Mouse (Mus musculus): ENCODE results near the gene Ccnq. TPM values are rescaled to one million over a fixed set of nuclear protein-coding genes. Genes with fewer than 3 reads are reported as not detected.

Ccnq gene
- polyA plus RNA-seq, 1 experiment from 2014 or later = 52.3 TPM

DNA sequence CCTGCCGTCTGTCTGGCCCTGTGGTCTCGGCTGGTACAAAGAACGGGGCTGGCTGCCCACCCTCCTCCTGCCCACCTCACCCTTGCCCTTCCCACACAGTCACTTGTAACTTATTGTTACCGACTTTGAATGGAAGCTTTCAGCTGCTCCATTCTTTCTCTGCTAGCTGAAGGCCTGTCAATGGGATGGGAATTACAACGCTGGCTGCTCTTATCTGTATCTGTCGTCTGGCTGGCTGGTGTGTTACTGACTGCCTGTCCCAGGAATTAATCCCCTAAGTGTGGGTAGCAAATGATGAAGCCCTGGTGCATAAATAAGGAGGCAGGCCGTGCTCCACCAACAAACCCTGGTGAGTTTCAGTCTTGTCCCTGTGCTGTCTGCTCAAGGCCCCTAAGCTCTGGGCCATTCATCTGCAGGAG, 34.5 kb upstream of the Ccnq start:
- DNase-seq (ENCODE audit: low spot score) (no peak), ATAC-seq (replicated peaks; ENCODE audit: low FRiP score) (no peak)
- no peaks in the 10 kb centered on the region for H3K36me3 ChIP-seq (ENCODE audit: control insufficient read depth, insufficient read depth, low read length)
- H3K4me3 ChIP-seq (ENCODE audit: low read depth, low read length) = no peak overlapping the region
- no peak overlapping the region for H3K27ac ChIP-seq (ENCODE audit: low read depth, low read length)
- no peak overlapping the region for H3K9ac ChIP-seq (ENCODE audit: low read depth, low read length)
- H3K9me3 ChIP-seq (ENCODE audit: control insufficient read depth, low read length) = no peaks in the 10 kb centered on the region
- H3K27me3 ChIP-seq (replicated peaks; ENCODE audit: control insufficient read depth, insufficient read depth, low read length) = no peaks in the 10 kb centered on the region
- no peak overlapping the region for H3K4me2 ChIP-seq
- H3K4me1 ChIP-seq (replicated peaks; ENCODE audit: control insufficient read depth, insufficient read depth, low read length) = no peaks in the 10 kb centered on the region; the same call in 1 of the 2 replicates
- WGBS = 29% methylated on average over 7 of the region's 7 CpGs

DNA sequence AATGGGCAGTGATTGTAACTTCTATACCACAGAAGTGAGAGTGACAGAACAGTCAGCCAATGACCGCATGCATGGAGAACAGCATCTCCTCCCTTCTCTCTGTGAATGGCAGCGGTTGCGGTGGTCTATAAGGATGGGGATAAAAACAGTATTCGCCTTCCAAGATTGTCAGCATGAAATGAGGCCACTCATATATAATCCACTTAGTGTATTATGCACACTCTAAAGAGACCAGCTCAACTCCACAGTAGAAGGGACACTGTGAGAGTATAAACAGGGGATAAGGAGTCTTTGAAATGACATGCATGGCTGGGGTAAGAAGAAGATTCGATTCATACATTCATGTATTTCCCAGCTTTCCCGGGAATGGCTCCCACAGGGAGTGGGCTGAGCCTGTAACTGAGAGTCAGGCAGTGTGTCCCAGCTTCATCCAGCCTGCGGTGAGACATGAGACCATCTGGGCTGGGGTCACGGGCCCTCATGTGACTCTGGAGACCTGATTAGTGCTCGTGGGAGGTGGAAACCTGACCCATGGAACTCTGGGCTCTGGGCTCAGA, 31.3 kb upstream of the Ccnq start:
- H3K36me3 ChIP-seq (ENCODE audit: control insufficient read depth, insufficient read depth, low read length) = no peaks in the 10 kb centered on the region
- no peak for DNase-seq (ENCODE audit: low spot score)
- no peaks in the 10 kb centered on the region; the same call in 1 of the 2 replicates for H3K4me1 ChIP-seq (replicated peaks; ENCODE audit: control insufficient read depth, insufficient read depth, low read length)
- WGBS = 76% methylated on average over 9 of the region's 9 CpGs
- no peak overlapping the region for H3K9ac ChIP-seq (ENCODE audit: low read depth, low read length)
- no peak overlapping the region for H3K27ac ChIP-seq (ENCODE audit: low read depth, low read length)
- ATAC-seq (replicated peaks; ENCODE audit: low FRiP score) = no peak
- no peak overlapping the region for H3K4me2 ChIP-seq
- no peak overlapping the region for H3K4me3 ChIP-seq (ENCODE audit: low read depth, low read length)
- no peaks in the 10 kb centered on the region for H3K9me3 ChIP-seq (ENCODE audit: control insufficient read depth, low read length)
- H3K27me3 ChIP-seq (replicated peaks; ENCODE audit: control insufficient read depth, insufficient read depth, low read length) = no peaks in the 10 kb centered on the region

DNA sequence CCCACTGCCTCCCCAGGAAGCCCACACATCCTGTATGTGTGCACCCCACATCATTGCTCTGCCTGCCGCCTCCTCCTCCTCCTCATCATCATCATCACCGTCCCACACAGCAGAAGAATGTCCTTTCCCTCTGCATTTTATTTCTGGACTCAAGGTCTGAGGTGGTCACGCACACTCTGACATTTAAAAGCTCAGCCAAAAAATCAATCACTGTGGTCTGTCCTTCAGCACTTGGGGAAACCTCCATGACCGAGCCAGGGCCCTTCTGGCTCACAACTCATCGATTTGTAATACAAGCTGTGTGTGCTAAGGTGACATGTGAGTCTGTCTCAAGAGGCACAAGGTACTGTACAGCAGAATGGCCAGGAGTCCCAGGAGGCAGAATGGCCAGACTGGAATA, 30.8 kb upstream of the Ccnq start:
- Histone ChIP-seq H3K4me1 (replicated peaks; ENCODE audit: control insufficient read depth, insufficient read depth, low read length) (no peaks in the 10 kb centered on the region; the same call in 1 of the 2 replicates), H3K36me3 (ENCODE audit: control insufficient read depth, insufficient read depth, low read length) (no peaks in the 10 kb centered on the region), H3K9me3 (ENCODE audit: control insufficient read depth, low read length) (no peaks in the 10 kb centered on the region), H3K4me3 (ENCODE audit: low read depth, low read length) (no peak overlapping the region), H3K27ac (ENCODE audit: low read depth, low read length) (no peak overlapping the region), H3K27me3 (replicated peaks; ENCODE audit: control insufficient read depth, insufficient read depth, low read length) (no peaks in the 10 kb centered on the region), H3K4me2 (no peak overlapping the region), H3K9ac (ENCODE audit: low read depth, low read length) (no peak overlapping the region)
- 68% methylated on average over 5 of the region's 5 CpGs for WGBS
- ATAC-seq (replicated peaks; ENCODE audit: low FRiP score) = no peak
- DNase-seq (ENCODE audit: low spot score) = no peak

DNA sequence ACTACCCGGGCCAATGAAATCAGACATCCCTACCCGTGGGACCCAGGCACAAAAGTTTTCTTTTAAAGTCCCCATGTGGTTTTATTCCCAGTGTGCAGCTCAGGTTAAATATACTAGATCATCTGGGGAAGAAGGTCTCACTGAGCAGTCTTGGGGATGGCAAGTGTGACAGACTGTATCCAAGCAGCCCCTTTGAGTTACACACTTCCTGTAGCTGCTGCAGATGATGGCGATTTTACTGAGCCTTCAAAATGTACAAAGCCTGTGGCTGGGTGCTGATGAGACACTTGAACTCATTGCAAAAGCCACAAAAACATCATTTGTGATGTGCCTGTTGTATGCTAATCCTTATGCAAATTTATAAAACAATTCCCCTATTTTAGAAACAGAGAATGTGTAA, 29.0 kb upstream of the Ccnq start:
- Histone ChIP-seq H3K27ac (ENCODE audit: low read depth, low read length) (no peak overlapping the region), H3K9me3 (ENCODE audit: control insufficient read depth, low read length) (no peaks in the 10 kb centered on the region), H3K4me1 (replicated peaks; ENCODE audit: control insufficient read depth, insufficient read depth, low read length) (no peaks in the 10 kb centered on the region), H3K9ac (ENCODE audit: low read depth, low read length) (no peak overlapping the region), H3K36me3 (ENCODE audit: control insufficient read depth, insufficient read depth, low read length) (no peaks in the 10 kb centered on the region), H3K4me2 (no peak overlapping the region), H3K4me3 (ENCODE audit: low read depth, low read length) (no peak overlapping the region), H3K27me3 (replicated peaks; ENCODE audit: control insufficient read depth, insufficient read depth, low read length) (no peaks in the 10 kb centered on the region)
- WGBS = 77% methylated on average over 3 of the region's 3 CpGs
- DNase-seq (ENCODE audit: low spot score) (no peak), ATAC-seq (replicated peaks; ENCODE audit: low FRiP score) (no peak)

DNA sequence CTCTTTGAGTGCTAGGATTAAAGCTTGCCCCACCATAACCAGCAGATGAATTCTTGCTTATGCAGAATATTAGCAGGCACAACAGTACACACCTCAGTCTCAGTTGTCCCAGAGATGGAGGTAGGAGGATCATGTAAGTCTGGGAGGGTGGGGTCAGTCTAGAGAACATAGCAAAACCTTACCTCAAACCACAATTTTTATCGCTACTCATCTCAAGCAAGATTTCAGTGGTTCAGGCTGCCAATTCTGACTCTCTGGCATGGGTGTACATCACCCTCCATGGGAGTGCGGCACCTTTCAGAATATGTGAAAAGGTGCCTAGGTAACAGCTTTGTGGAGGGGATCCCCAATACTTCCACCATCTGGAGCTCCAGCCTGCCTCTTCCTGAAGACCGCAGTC, 28.5 kb upstream of the Ccnq start:
- Histone ChIP-seq H3K9ac (ENCODE audit: low read depth, low read length) (no peak overlapping the region), H3K36me3 (ENCODE audit: control insufficient read depth, insufficient read depth, low read length) (no peaks in the 10 kb centered on the region), H3K4me2 (no peak overlapping the region), H3K27ac (ENCODE audit: low read depth, low read length) (no peak overlapping the region), H3K4me3 (ENCODE audit: low read depth, low read length) (no peak overlapping the region), H3K9me3 (ENCODE audit: control insufficient read depth, low read length) (no peaks in the 10 kb centered on the region), H3K4me1 (replicated peaks; ENCODE audit: control insufficient read depth, insufficient read depth, low read length) (no peaks in the 10 kb centered on the region), H3K27me3 (replicated peaks; ENCODE audit: control insufficient read depth, insufficient read depth, low read length) (no peaks in the 10 kb centered on the region)
- WGBS = 85% methylated on average over 3 of the region's 3 CpGs
- DNase-seq (ENCODE audit: low spot score) = no peak
- no peak for ATAC-seq (replicated peaks; ENCODE audit: low FRiP score)

DNA sequence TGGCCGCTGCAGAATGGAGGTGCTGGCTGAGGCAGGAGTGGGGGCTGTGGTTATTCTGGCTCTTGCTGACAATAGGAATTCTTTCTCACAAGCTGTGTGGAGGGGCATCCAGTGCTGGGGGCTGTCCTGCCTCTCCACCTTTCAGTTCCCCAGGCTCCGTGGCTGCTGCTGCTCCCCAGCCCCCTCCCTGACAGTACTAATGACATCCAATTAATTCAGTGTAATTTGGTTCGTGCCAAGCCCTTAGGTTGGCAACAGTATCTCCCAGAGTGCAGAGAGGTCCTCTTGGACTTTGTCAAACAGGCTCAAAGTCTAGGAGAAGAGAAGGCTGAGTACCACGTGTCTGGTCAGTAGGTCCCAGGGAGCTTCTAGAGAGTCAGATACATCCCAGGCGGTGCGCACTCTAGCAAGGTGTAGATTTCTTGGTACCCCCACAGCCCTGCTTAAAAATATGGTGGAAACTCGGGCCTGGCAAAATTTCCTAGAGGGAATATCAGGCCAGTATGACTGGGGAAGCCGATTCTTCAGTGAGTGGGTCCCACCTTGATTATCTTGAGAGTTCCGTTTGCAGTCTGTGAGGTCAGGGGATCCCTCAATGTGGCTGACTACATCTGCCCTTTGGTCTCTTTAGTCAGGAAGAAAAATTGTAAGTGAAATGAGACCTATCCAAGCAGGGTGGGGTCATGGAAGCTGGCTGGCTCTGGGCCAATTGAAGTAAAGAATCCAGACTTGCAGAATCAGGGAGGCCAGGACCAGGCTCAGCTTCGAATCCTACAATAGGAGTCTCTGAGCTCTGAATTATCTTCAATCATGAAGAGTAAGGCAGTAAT, 26.5 kb upstream of the Ccnq start:
- H3K27ac ChIP-seq (ENCODE audit: low read depth, low read length) = no peak overlapping the region
- H3K36me3 ChIP-seq (ENCODE audit: control insufficient read depth, insufficient read depth, low read length) = no peaks in the 10 kb centered on the region
- WGBS = 69% methylated on average over 10 of the region's 10 CpGs
- H3K4me1 ChIP-seq (replicated peaks; ENCODE audit: control insufficient read depth, insufficient read depth, low read length) = no peaks in the 10 kb centered on the region
- no peak overlapping the region; the same call in 1 of the 2 replicates for H3K4me2 ChIP-seq
- ATAC-seq (replicated peaks; ENCODE audit: low FRiP score) = no peak
- DNase-seq (ENCODE audit: low spot score) = no peak
- H3K27me3 ChIP-seq (replicated peaks; ENCODE audit: control insufficient read depth, insufficient read depth, low read length) = no peaks in the 10 kb centered on the region
- H3K9ac ChIP-seq (ENCODE audit: low read depth, low read length) = no peak overlapping the region
- no peak overlapping the region for H3K4me3 ChIP-seq (ENCODE audit: low read depth, low read length)
- no peaks in the 10 kb centered on the region for H3K9me3 ChIP-seq (ENCODE audit: control insufficient read depth, low read length)

DNA sequence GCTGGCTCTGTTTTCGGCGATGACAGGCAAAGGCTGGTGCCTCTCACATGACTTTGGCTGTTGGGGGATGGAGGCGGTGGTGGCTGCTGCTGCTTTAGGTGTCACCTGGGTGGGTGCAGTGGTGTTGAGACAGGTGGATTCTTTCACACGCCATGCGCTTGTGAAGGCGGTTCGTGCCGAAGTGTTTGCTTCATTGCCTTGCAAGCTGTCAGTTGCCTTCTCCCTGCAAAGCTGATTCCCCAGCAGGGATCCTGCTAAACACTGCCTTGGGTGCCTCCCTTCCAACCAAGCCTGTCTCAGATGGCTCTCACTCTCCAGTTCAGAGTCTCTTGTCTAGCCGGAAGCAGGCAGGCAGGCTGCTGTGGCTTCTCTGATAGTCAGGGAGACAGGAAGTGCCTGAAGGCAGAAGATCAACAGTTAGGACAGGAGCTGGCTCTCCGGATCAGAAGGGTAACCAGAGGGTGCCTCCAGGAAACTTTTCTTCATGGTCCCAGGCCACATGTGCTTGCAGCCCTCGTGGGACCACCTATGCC, 20.3 kb upstream of the Ccnq start:
- 21% methylated on average over 11 of the region's 11 CpGs for WGBS
- DNase-seq (ENCODE audit: low spot score) (peak; percentile 60), ATAC-seq (replicated peaks; ENCODE audit: low FRiP score) (peak; percentile 94)
- peak overlapping the region; percentile 72 for H3K27ac ChIP-seq (ENCODE audit: low read depth, low read length)
- H3K27me3 ChIP-seq (replicated peaks; ENCODE audit: control insufficient read depth, insufficient read depth, low read length) = no peaks in the 10 kb centered on the region
- H3K9ac ChIP-seq (ENCODE audit: low read depth, low read length) = peak overlapping the region; percentile 0; the same call in 1 of the 2 replicates
- no peaks in the 10 kb centered on the region for H3K9me3 ChIP-seq (ENCODE audit: control insufficient read depth, low read length)
- H3K4me3 ChIP-seq (ENCODE audit: low read depth, low read length) = no peak overlapping the region
- H3K36me3 ChIP-seq (ENCODE audit: control insufficient read depth, insufficient read depth, low read length) = no peaks in the 10 kb centered on the region
- peak overlapping the region; percentile 36 for H3K4me2 ChIP-seq
- H3K4me1 ChIP-seq (replicated peaks; ENCODE audit: control insufficient read depth, insufficient read depth, low read length) = peaks cover 17% of the 10 kb centered on the region

DNA sequence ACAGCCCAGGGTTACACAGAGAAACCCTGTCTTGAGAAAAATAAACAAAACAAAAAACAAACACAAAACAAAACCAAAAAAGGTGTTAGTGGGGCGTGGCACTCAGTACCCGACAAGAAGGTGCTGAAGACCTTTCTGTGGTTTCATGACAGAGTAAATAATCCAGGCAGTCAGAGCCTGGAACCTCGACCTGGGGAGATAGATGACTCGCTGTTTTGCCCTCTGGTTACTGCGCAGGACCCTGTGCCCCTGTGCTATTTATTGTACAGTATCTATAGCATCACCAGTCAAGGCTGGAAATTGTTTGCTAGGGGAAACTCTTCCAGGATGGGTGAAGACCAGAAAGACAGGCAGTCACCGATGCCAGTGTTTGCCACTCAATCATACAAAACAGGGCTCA, 18.9 kb upstream of the Ccnq start:
- no peak overlapping the region for H3K4me3 ChIP-seq (ENCODE audit: low read depth, low read length)
- no peaks in the 10 kb centered on the region for H3K36me3 ChIP-seq (ENCODE audit: control insufficient read depth, insufficient read depth, low read length)
- no peak for ATAC-seq (replicated peaks; ENCODE audit: low FRiP score)
- 46% methylated on average over 6 of the region's 6 CpGs for WGBS
- H3K9me3 ChIP-seq (ENCODE audit: control insufficient read depth, low read length) = no peaks in the 10 kb centered on the region
- no peak overlapping the region for H3K4me2 ChIP-seq
- no peak overlapping the region for H3K27ac ChIP-seq (ENCODE audit: low read depth, low read length)
- H3K27me3 ChIP-seq (replicated peaks; ENCODE audit: control insufficient read depth, insufficient read depth, low read length) = no peaks in the 10 kb centered on the region
- peaks cover 17% of the 10 kb centered on the region for H3K4me1 ChIP-seq (replicated peaks; ENCODE audit: control insufficient read depth, insufficient read depth, low read length)
- H3K9ac ChIP-seq (ENCODE audit: low read depth, low read length) = no peak overlapping the region
- no peak for DNase-seq (ENCODE audit: low spot score)

DNA sequence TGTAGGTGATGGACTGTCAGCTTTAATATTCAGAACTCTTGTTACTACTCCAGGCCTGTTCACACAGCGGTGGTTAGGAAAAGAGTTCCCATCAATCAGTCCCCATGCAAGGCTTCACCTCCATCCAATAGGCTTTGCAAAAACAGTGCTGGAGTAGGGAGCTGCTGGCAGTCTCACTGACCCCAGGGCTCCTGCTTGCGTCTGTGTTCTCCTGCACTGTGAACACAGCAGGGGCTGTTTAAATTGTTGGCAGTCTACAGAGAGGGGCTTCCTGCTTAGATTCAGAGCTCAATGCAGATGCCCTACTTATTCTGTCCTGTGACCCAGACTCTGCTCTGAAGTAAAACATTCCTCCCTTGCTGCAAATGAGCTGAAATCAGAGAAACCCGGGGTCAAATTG, 17.2 kb upstream of the Ccnq start:
- H3K4me2 ChIP-seq = no peak overlapping the region
- no peak overlapping the region for H3K9ac ChIP-seq (ENCODE audit: low read depth, low read length)
- no peaks in the 10 kb centered on the region for H3K27me3 ChIP-seq (replicated peaks; ENCODE audit: control insufficient read depth, insufficient read depth, low read length)
- no peak overlapping the region for H3K27ac ChIP-seq (ENCODE audit: low read depth, low read length)
- H3K4me3 ChIP-seq (ENCODE audit: low read depth, low read length) = no peak overlapping the region
- H3K9me3 ChIP-seq (ENCODE audit: control insufficient read depth, low read length) = no peaks in the 10 kb centered on the region
- ATAC-seq (replicated peaks; ENCODE audit: low FRiP score) (no peak), DNase-seq (ENCODE audit: low spot score) (no peak)
- H3K4me1 ChIP-seq (replicated peaks; ENCODE audit: control insufficient read depth, insufficient read depth, low read length) = peaks cover 17% of the 10 kb centered on the region
- no peaks in the 10 kb centered on the region for H3K36me3 ChIP-seq (ENCODE audit: control insufficient read depth, insufficient read depth, low read length)
- 61% methylated on average over 3 of the region's 3 CpGs for WGBS
